Mouse (Mus musculus) embryo, embryonic 11 days (tissue): ENCODE results near the gene Gm28372.
"Not testable (repeated sequence)": the region's sequence is repeated elsewhere in the genome, so short reads cannot be mapped to it uniquely, and the experiment has no call there.

Experiments used
- DNase-seq: peaks from one replicate; pipeline ENCODE4 v3.0.0-alpha.2; 2015

Gm28372 gene

DNA sequence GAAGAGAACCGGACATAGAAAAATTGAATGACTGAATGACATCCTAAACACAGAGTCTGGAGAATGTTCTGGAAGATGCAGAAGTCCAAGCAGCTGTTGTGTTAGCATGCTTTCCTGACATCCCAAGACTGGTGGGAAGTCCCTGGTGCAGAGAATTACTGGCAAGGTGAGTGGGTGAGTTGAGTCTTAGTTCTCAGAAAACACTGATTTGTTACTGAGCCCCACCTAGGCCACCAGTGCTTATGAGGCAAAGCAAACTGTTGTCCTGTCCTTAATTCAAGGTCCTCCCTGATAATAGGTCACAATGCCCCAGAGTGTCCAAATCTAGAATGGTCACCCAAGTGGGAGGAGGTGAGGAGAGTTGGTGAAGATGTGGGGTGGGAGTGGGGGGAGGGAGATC is at the start of gene Gm28372, which contains the start of gene 1700020A23Rik:
TSS of gene Gm28372 (plus strand) at position 301 of the 400 bp plus-strand sequence.
TSS of gene 1700020A23Rik (plus strand) at position 321 of the 400 bp plus-strand sequence.
- no peak for DNase-seq

- no peak for DNase-seq
Measured at GRCm38 (mm10) chr2:130357551-130357950, 47.5 kb upstream of the Gm28372 start.

DNA sequence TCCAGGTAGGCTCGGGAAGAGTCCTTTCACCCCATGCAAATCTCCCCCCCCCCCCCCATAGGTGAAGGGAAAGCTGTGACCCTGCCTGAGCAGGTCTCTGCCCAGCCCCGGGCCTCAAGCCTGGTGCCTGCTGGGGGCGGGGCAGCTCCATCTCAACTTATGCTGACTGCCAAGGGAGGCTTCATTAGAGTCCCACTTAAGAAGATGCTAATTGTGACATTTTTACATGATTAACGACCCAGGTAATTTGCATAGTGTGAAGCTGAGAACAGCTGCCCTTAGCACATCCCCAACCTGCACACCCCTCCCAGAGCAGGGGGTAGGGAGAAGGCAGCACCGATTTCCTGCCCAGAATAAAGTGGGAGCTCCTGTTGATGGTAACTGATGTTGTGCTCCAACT is 46.2 kb upstream of the Gm28372 start:
- DNase-seq = no peak

- DNase-seq = peak; percentile 83
Measured at GRCm38 (mm10) chr2:130362511-130363026, 42.5 kb upstream of the Gm28372 start.

- peak; percentile 32 for DNase-seq
Measured at GRCm38 (mm10) chr2:130365211-130366094, 39.6 kb upstream of the Gm28372 start.

DNA sequence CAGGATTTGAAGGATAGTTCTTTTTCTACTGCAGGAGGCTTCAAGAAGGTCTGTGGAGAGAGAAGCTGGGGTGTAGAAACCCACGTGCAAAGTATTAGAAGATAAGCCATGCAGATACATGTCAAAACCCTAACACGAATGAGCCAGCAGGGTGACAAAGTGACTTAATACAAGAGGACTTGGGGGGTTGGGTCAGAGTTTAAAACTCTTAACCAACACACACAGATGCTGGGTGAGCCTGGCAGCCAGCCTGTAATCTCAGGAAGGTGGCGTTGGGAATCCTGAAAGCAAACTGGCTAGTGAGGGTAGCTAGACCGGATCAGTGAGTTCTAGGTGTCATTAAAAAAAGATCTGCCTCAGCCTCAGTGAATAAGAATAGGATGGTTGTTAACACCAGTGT is 37.7 kb upstream of the Gm28372 start:
- no peak for DNase-seq

GRCm38 (mm10) chr2:130373026-130373425 is 32.0 kb upstream of the Gm28372 start:
- not testable (repeated sequence) for DNase-seq

- no peak for DNase-seq
Measured at GRCm38 (mm10) chr2:130374951-130375350, 30.1 kb upstream of the Gm28372 start.

DNA sequence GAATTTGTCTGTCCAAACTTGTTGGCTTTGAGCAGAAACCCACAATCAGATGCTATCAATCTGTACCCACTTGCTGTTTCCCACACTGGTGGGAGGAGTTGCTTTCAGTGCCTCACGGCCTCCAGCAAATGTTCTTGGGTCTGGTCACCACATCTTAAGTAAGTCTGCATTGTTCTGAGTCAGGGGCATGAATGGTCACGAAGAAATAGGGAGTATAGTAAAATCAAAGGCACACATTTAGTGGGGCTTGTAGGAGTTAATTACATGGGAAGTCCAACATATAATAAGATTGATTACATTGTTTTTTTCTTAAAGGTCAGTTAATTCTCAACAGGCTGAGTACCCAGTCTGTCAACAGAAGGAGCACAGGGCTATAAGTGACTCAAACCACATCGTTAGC is 21.8 kb upstream of the Gm28372 start:
- DNase-seq = no peak

- DNase-seq = no peak
Measured at GRCm38 (mm10) chr2:130383895-130384294, 21.1 kb upstream of the Gm28372 start.

GRCm38 (mm10) chr2:130386212-130386611 is 18.8 kb upstream of the Gm28372 start:
- DNase-seq = no peak

GRCm38 (mm10) chr2:130388796-130389195 is 16.2 kb upstream of the Gm28372 start:
- no peak for DNase-seq

DNA sequence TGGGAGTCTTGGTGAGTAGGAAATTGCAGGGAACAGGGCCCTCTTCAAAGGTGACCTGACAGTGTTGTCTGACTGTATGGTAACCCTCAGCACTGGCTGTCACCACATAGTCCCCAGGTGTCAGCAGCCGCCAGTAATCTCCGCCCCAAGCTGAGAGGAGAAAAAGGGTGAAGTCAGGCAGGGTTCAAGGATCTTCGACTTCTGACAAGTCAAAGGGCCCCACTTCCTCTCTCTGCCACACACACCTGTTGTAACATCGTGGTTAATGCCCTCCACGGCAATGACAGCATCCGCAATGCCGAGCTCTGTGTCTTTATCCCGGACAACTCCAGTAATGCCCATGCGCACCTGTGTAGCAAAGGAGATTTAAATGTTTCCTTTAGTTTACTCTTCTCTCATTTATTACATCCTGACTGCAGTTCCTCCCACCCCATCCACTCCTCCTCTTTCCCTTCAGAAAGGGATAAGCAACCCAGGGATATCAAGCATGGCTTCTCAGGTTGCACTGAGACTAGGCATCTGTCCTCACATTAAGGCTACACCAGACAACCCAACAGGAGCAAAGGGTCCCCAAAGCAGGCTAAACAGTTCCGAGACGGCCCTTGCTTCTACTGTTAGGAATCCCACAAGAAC is 13.9 kb upstream of the Gm28372 start:
- DNase-seq = no peak

- no peak for DNase-seq
Measured at GRCm38 (mm10) chr2:130392836-130393235, 12.2 kb upstream of the Gm28372 start.

DNA sequence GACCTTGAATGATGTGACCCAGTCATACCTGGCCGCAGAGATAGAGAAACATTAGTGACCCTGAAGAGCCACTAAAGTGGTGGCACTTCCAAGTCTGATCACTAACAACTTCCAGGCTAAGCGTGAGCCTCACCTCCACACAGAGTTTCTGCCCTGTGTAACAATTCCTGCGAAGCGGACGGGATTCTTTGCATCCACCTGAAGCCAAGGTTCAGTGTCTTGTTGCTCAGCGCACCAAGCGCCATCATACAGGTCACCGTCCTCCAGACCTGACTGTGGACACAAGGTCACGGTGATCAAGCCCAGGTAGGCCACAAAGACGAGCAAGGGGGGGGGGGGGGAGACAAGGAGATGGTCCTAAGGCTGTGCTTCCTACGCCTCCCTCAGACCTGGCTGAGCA is 9.3 kb upstream of the Gm28372 start:
- no peak for DNase-seq

- DNase-seq = peak; percentile 89
Measured at GRCm38 (mm10) chr2:130397186-130397985, 7.7 kb upstream of the Gm28372 start, which contains the start of gene Cpxm1. Gene Cpxm1, minus strand, starts transcription at chr2:130397574.

DNA sequence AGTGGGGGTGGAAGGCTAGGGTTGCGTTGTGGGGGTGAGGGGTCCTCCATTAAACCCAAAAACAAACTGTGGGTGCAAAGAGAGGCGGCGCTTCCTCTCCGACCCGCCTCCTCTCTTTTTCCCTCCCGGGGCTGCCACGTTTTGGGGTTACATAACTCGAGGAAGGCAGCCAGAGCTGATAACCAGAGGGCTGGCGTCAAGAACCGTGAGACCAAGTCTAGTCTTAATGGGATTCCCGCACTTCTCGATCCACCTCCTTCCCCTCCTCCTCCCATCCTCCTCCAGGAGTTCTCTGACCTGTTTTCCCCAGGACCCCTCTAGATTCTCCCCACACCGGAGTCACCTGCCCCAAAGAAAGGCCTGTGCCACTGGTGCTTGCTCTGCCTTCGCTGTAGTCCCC is 6.9 kb upstream of the Gm28372 start:
- DNase-seq = peak; percentile 34

GRCm38 (mm10) chr2:130400046-130400445 is 5.0 kb upstream of the Gm28372 start:
- no peak for DNase-seq

- DNase-seq = no peak
Measured at GRCm38 (mm10) chr2:130401891-130402290, 3.1 kb upstream of the Gm28372 start.

DNA sequence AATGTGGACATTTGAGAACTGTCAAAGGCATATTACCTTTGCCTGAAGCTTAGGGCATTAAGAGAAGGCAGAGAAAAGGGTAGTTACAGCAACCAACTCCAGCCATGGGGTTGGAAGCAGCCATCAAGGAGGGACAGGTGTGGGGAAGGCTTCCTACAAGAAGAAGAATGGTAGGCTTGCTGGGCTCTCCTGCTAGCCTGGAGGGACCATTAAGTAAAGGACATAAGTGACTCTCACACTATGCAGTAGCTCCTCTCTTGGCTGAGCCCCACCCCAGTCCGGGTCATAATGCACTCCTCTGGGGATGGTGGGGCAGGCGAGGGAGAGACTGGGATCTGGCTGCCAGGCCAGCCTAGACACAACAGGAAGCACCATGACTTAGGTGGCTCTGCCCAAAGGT is 1.1 kb downstream of the Gm28372 start, which contains the start of gene Tmem239:
TSS of gene Tmem239 (plus strand) at position 301 of the 400 bp plus-strand sequence.
- no peak for DNase-seq

- DNase-seq = peak; percentile 75
Measured at GRCm38 (mm10) chr2:130408194-130408593, 3.2 kb downstream of the Gm28372 start.

DNA sequence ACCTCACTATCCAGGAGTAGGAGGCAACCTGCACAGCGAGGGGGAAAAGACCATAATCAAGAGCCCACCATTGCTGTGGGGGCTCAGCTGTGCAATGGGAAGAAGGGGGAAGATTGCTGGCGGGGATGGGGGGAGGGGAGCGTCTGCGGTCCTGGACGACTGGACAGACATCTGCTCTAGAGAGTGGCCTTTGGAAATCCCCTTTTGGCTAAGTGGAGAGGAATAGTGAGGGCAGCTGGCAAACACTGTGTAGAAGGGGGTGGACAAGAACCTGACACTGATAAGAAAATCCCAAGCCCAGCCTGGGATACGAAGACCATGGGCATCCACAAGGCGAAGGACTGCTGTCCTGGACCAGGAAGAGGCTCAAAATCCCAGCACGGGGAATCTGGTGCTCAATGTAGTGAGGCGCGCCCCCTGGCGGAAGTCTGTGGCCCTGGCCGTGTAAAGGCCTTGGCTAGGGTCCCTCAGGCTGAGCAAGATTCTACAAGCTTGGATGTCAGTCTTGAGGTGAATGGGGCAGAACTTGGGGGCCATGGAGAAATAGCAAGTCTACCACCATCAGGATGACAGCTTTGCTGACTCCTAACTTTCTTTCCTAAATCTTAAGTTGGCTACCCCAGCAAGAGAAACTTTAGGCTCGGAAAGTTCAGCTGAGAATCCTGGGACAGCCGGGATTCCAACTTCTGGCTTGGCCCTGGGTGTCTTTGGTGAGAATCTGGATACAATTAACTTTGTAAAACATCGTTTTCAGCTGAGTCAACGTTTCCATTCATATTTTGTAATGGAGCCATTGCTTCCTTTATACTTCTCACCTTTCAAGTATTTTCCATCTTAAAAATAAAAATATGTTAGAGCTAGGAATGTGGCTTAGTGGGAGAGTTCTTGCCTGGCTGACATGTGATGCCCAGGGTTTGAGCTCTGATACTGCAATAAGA is 6.8 kb downstream of the Gm28372 start:
- DNase-seq = peak; percentile 93
